Mouse (Mus musculus) induced T-regulatory cell, adult 2 months (primary cell): ENCODE measurements around the gene Tmem33.

Experiments used
- DNase-seq: peaks from one replicate; pipeline ENCODE4 v3.0.0-alpha.2; 2012; ENCODE audit warnings: low read depth

Tmem33 gene

GRCm38 (mm10) chr5:67258473-67258872 lies 1.9 kb upstream of the Tmem33 start:
- no peak for DNase-seq

GRCm38 (mm10) chr5:67260159-67260530 lies 220 bp upstream of the Tmem33 start:
- no peak for DNase-seq

GRCm38 (mm10) chr5:67262964-67263363 lies 2.6 kb downstream of the Tmem33 start:
- no peak for DNase-seq

- DNase-seq, result peak; percentile 55
Measured at GRCm38 (mm10) chr5:67266106-67266505, 5.7 kb downstream of the Tmem33 start.

- DNase-seq, result no peak
Measured at GRCm38 (mm10) chr5:67269309-67269708, 8.9 kb downstream of the Tmem33 start.

- DNase-seq, result no peak
Measured at GRCm38 (mm10) chr5:67279407-67279806, 19.0 kb downstream of the Tmem33 start.

- DNase-seq, result no peak
Measured at GRCm38 (mm10) chr5:67279840-67280239, 19.5 kb downstream of the Tmem33 start.

- no peak for DNase-seq
Measured at GRCm38 (mm10) chr5:67280400-67280799, 20.0 kb downstream of the Tmem33 start.

GRCm38 (mm10) chr5:67295029-67295428 lies 34.7 kb downstream of the Tmem33 start:
- no peak for DNase-seq

GRCm38 (mm10) chr5:67295682-67296081 lies 35.3 kb downstream of the Tmem33 start:
- no peak for DNase-seq

- no peak for DNase-seq
Measured at GRCm38 (mm10) chr5:67296171-67296570, 35.8 kb downstream of the Tmem33 start.

GRCm38 (mm10) chr5:67297026-67297813 lies 36.9 kb downstream of the Tmem33 start:
- DNase-seq, result no peak

GRCm38 (mm10) chr5:67299847-67300412 lies 39.6 kb downstream of the Tmem33 start:
- DNase-seq, result no peak

- DNase-seq, result no peak
Measured at GRCm38 (mm10) chr5:67300926-67301597, 40.7 kb downstream of the Tmem33 start.

GRCm38 (mm10) chr5:67301722-67302331 lies 41.5 kb downstream of the Tmem33 start:
- DNase-seq, result no peak

GRCm38 (mm10) chr5:67303816-67304215 lies 43.5 kb downstream of the Tmem33 start:
- no peak for DNase-seq

- peak; percentile 92 for DNase-seq
Measured at GRCm38 (mm10) chr5:67306698-67307521, 46.5 kb downstream of the Tmem33 start, which contains the start of gene Slc30a9. Slc30a9 (plus strand) TSS chr5:67306955.

GRCm38 (mm10) chr5:67307659-67308222 lies 47.4 kb downstream of the Tmem33 start:
- DNase-seq, result no peak

GRCm38 (mm10) chr5:67311811-67312521 lies 51.6 kb downstream of the Tmem33 start:
- no peak for DNase-seq

- DNase-seq, result no peak
Measured at GRCm38 (mm10) chr5:67312522-67312851, 52.1 kb downstream of the Tmem33 start.
